Mouse (Mus musculus) erythroid progenitor cell, adult 5-6 weeks (primary cell): ENCODE results near the gene Coro7. TPM values are rescaled to one million over a fixed set of nuclear protein-coding genes. Genes with fewer than 3 reads are reported as not detected.
"Not testable (repeated sequence)": the region's sequence is repeated elsewhere in the genome, so short reads cannot be mapped to it uniquely, and the experiment has no call there.

Source experiments
- ATAC-seq: replicated peaks from 2 replicates; pipeline ENCODE4 v1.8.0; 2016; ENCODE audit warnings: moderate number of reproducible peaks, mild to moderate bottlenecking, moderate TSS enrichment, inconsistent platforms; ENCODE audit not compliant: poor library complexity, low FRiP score, severe bottlenecking
- total RNA-seq, 2 experiments: library from RNA; stranded (forward) in 1 of 2; stranded (reverse) in 1 of 2; fragments of 150-400 nt in 1 of 2; fragments of 186-747, 209-891 nt in 1 of 2; gene quantifications; 2 replicates each; pipeline versions ENCODE4 v1.2.3 to v1.2.4; 2015 to 2017; ENCODE audit warnings: low replicate concordance in 2 of 2

The Coro7 gene
- total RNA-seq, 2 experiments from 2014 or later: 14.8 to 36.5 TPM

DNA sequence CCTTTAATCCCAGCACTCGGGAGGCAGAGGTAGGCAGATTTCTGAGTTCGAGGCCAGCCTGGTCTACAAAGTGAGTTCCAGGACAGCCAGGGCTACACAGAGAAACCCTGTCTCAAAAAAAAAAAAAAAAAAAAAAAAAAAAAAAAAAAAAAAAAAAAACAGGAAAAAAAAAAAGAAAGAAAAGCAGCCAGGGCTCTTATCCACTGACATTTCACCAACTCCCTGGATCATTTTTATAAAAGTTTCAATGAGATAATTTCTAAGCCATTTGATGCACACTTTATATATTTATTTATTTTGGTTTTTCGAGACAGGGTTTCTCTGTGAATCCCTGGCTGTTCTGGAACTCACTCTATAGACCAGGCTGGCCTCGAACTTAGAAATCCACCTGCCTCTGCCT, 98.4 kb downstream of the Coro7 start:
- ATAC-seq: not testable (repeated sequence)

DNA sequence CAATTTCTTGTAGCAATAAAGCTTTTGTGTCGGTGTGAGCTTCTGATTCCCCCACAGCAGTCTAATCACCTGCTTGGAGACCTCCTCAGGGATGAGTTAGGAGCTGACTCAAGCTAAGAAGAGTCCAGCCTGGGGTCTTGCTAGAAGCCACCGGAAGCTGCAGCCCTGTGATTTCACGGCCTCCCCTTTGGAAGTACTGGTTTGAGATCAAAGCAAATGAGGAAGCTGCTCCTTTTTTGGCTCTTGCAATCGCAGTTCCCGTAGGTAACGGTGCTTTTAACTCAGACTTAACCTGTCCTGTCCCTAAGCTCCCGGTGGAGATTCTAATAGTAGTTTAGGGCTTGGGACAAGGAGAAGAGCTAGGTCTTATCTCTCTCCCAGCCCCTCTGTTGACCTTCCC, 100.9 kb downstream of the Coro7 start:
- no peak for ATAC-seq

DNA sequence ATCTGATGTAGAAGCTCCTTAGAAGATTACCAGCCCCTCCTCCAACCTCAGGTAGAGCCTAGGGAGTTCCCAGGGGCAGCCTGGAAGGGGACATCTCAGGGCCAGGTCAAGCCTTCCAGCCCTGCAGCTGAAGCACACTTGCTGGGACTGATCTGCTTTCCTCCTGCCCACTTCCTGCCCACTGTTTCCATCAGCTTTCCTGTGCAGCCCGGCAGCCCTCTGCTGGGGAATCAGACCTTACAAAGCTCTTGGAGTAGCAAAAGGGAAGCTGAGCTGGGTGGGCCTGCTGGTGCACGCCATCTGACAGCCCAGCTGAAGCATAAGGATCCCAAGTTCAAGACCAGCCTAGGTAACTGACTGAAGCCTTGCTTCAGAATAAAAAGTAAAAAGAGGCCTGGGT, 102.7 kb downstream of the Coro7 start:
- ATAC-seq: no peak

Other genes with a start within 250 kb of the Coro7 start
- gene Srl, start 138.0 kb downstream of the Coro7 start, total RNA-seq (2015; ENCODE audit: low replicate concordance): 2.9 TPM in 1 of 2 replicates, not detected in the other
- gene Srl, start 138.0 kb downstream of the Coro7 start, total RNA-seq (2017; ENCODE audit: low replicate concordance): 1.4 TPM in 1 of 2 replicates, not detected in the other
- 4.6 and 7.6 TPM in 2 replicates for gene Tfap4, start 119.9 kb downstream of the Coro7 start, total RNA-seq (2015; ENCODE audit: low replicate concordance)
- gene Tfap4, start 119.9 kb downstream of the Coro7 start, total RNA-seq (2017; ENCODE audit: low replicate concordance): 1.7 and 2.7 TPM in 2 replicates
- gene Glis2, start 85.1 kb downstream of the Coro7 start, total RNA-seq (2015; ENCODE audit: low replicate concordance): not detected in 2 replicates
- not detected in 2 replicates for gene Glis2, start 85.1 kb downstream of the Coro7 start, total RNA-seq (2017; ENCODE audit: low replicate concordance)
- 9.4 and 16.8 TPM in 2 replicates for gene Pam16, start 54.8 kb downstream of the Coro7 start, total RNA-seq (2015; ENCODE audit: low replicate concordance)
- gene Pam16, start 54.8 kb downstream of the Coro7 start, total RNA-seq (2017; ENCODE audit: low replicate concordance): 3.9 and 9.6 TPM in 2 replicates
- not detected in 2 replicates for gene Vasn, start 39.8 kb downstream of the Coro7 start, total RNA-seq (2015; ENCODE audit: low replicate concordance)
- gene Vasn, start 39.8 kb downstream of the Coro7 start, total RNA-seq (2017; ENCODE audit: low replicate concordance): not detected in 2 replicates
- 10.1 and 12.6 TPM in 2 replicates for gene Dnaja3, start 39.8 kb downstream of the Coro7 start, total RNA-seq (2015; ENCODE audit: low replicate concordance)
- 10.9 and 14.3 TPM in 2 replicates for gene Dnaja3, start 39.8 kb downstream of the Coro7 start, total RNA-seq (2017; ENCODE audit: low replicate concordance)
- 22.2 and 37.8 TPM in 2 replicates for gene Nmral1, start 39.6 kb upstream of the Coro7 start, total RNA-seq (2015; ENCODE audit: low replicate concordance)
- 24.3 and 41.7 TPM in 2 replicates for gene Nmral1, start 39.6 kb upstream of the Coro7 start, total RNA-seq (2017; ENCODE audit: low replicate concordance)
- 10.1 and 13.0 TPM in 2 replicates for gene Hmox2, start 46.6 kb upstream of the Coro7 start, total RNA-seq (2015; ENCODE audit: low replicate concordance)
- gene Hmox2, start 46.6 kb upstream of the Coro7 start, total RNA-seq (2017; ENCODE audit: low replicate concordance): 8.5 and 13.0 TPM in 2 replicates
- gene Cdip1, start 110.5 kb upstream of the Coro7 start, total RNA-seq (2015; ENCODE audit: low replicate concordance): 2.5 and 6.1 TPM in 2 replicates
- 4.5 TPM in 2 replicates for gene Cdip1, start 110.5 kb upstream of the Coro7 start, total RNA-seq (2017; ENCODE audit: low replicate concordance)
- not detected in 2 replicates for gene 4930562C15Rik, start 155.6 kb upstream of the Coro7 start, total RNA-seq (2015; ENCODE audit: low replicate concordance)
- not detected in 2 replicates for gene 4930562C15Rik, start 155.6 kb upstream of the Coro7 start, total RNA-seq (2017; ENCODE audit: low replicate concordance)
- gene Ubald1, start 200.5 kb upstream of the Coro7 start, total RNA-seq (2015; ENCODE audit: low replicate concordance): 8.3 and 10.1 TPM in 2 replicates
- 0.91 and 1.7 TPM in 2 replicates for gene Ubald1, start 200.5 kb upstream of the Coro7 start, total RNA-seq (2017; ENCODE audit: low replicate concordance)
- 8.6 and 10.5 TPM in 2 replicates for gene Mgrn1, start 206.5 kb upstream of the Coro7 start, total RNA-seq (2015; ENCODE audit: low replicate concordance)
- 0.38 and 2.2 TPM in 2 replicates for gene Mgrn1, start 206.5 kb upstream of the Coro7 start, total RNA-seq (2017; ENCODE audit: low replicate concordance)